8 mouse cellular contexts compared by ENCODE assay signal in genomic region chr13:110690501-110691255, GRCm38 (mm10).
DNase-seq lines count a peak whose midpoint lies in the region; ATAC-seq and TF ChIP-seq lines count a peak whose summit lies in the region.

No protein-coding gene starts in this region.

- intact Hi-C loops in gastrocnemius, postnatal 14 days (cut with DNase I; ENCODE audit: low total_unique reads) = no loop called here

- 22% methylated on average over 10 of the region's 10 CpGs for WGBS in hindbrain, postnatal 0 days
- WGBS in hindbrain, embryonic 13.5 days = 50% methylated on average over 10 of the region's 10 CpGs
- WGBS in forebrain, embryonic 16.5 days = 30% methylated on average over 10 of the region's 10 CpGs

- peaks cover 7% of the 10 kb centered on the region; the same call in 1 of the 2 replicates for H3K4me1 ChIP-seq in hindbrain, postnatal 0 days (ENCODE audit: insufficient read depth, low read length)
- peaks cover 7% of the 10 kb centered on the region; the same call in 1 of the 2 replicates for H3K4me1 ChIP-seq in hindbrain, embryonic 13.5 days (replicated peaks)
- peaks cover 11% of the 10 kb centered on the region for H3K4me1 ChIP-seq in forebrain, embryonic 16.5 days (replicated peaks; ENCODE audit: control insufficient read depth, insufficient read depth, low read length)

- H3K27me3 ChIP-seq in hindbrain, postnatal 0 days (ENCODE audit: insufficient read depth, low read length) = no peaks in the 10 kb centered on the region
- H3K27me3 ChIP-seq in hindbrain, embryonic 13.5 days = no peaks in the 10 kb centered on the region
- no peaks in the 10 kb centered on the region for H3K27me3 ChIP-seq in forebrain, embryonic 16.5 days (replicated peaks; ENCODE audit: control insufficient read depth, insufficient read depth, low read length)

- no peak overlapping the region for H3K4me2 ChIP-seq in hindbrain, postnatal 0 days (ENCODE audit: low read depth, low read length)
- no peak overlapping the region for H3K4me2 ChIP-seq in hindbrain, embryonic 13.5 days
- 0 out of 2 replicates have a peak overlapping the region, but pooled peaks have one; percentile 16 for H3K4me2 ChIP-seq in forebrain, embryonic 16.5 days (ENCODE audit: low read length)

- H3K9ac ChIP-seq in hindbrain, postnatal 0 days (replicated peaks; ENCODE audit: low read length) = no peak overlapping the region
- H3K9ac ChIP-seq in hindbrain, embryonic 13.5 days = no peak overlapping the region
- no peak overlapping the region for H3K9ac ChIP-seq in forebrain, embryonic 16.5 days (replicated peaks; ENCODE audit: low read depth, low read length)

- no peaks in the 10 kb centered on the region for H3K9me3 ChIP-seq in hindbrain, postnatal 0 days (ENCODE audit: low read length)
- H3K9me3 ChIP-seq in hindbrain, embryonic 13.5 days = no peaks in the 10 kb centered on the region
- H3K9me3 ChIP-seq in forebrain, embryonic 16.5 days (ENCODE audit: control insufficient read depth, low read length) = no peaks in the 10 kb centered on the region

- H3K4me3 ChIP-seq in hindbrain, postnatal 0 days (ENCODE audit: low read length) = no peak overlapping the region
- H3K4me3 ChIP-seq in hindbrain, embryonic 13.5 days = no peak overlapping the region
- no peak overlapping the region for H3K4me3 ChIP-seq in forebrain, embryonic 16.5 days (replicated peaks; ENCODE audit: low read length)

- TF ChIP-seq CTCF in hindbrain, postnatal 0 days (IDR thresholded peaks at IDR 0.05; ENCODE audit: low read depth) = no peak

- H3K27ac ChIP-seq in hindbrain, postnatal 0 days = no peak overlapping the region
- H3K27ac ChIP-seq in hindbrain, embryonic 13.5 days = no peak overlapping the region
- H3K27ac ChIP-seq in forebrain, embryonic 16.5 days (ENCODE audit: low read length) = no peak overlapping the region

- no peak for ATAC-seq in hindbrain, postnatal 0 days
- no peak for ATAC-seq in hindbrain, embryonic 13.5 days (ENCODE audit: low FRiP score)
- ATAC-seq in forebrain, embryonic 16.5 days = peak; percentile 80

- DNase-seq in hindbrain, postnatal 0 days (ENCODE audit: low spot score) = peak; percentile 82
- DNase-seq in adrenal gland, postnatal 14 days = peak; percentile 34
- peak; percentile 69 to 72 for DNase-seq in kidney, postnatal 4 days
- DNase-seq in frontal cortex, postnatal 25 days (ENCODE audit: low spot score in 2 of 2) = no peak
- DNase-seq in gastrocnemius, postnatal 14 days = no peak
- no peak for DNase-seq in frontal cortex, postnatal 14 days (ENCODE audit: low spot score in 2 of 2)

- no peaks in the 10 kb centered on the region for H3K36me3 ChIP-seq in hindbrain, postnatal 0 days (ENCODE audit: insufficient read depth, low read length)
- H3K36me3 ChIP-seq in hindbrain, embryonic 13.5 days = no peaks in the 10 kb centered on the region
- no peaks in the 10 kb centered on the region for H3K36me3 ChIP-seq in forebrain, embryonic 16.5 days (ENCODE audit: control insufficient read depth, insufficient read depth)

Comparison
In these comparisons a context has a peak if more than half of its experiments do, and no peak if none do; other contexts are left out.
1. DNase-seq: peak in hindbrain, postnatal 0 days (single experiment), adrenal gland, postnatal 14 days (single experiment) and kidney, postnatal 4 days (2 of 2); none in frontal cortex, postnatal 25 days (0 of 2), gastrocnemius, postnatal 14 days (single experiment) and frontal cortex, postnatal 14 days (0 of 2).